Mouse (Mus musculus): ENCODE data around the gene Fam129a.
A peak's percentile ranks its signal among the peaks of the same experiment; 100 is the strongest.

Gene Fam129a

DNA sequence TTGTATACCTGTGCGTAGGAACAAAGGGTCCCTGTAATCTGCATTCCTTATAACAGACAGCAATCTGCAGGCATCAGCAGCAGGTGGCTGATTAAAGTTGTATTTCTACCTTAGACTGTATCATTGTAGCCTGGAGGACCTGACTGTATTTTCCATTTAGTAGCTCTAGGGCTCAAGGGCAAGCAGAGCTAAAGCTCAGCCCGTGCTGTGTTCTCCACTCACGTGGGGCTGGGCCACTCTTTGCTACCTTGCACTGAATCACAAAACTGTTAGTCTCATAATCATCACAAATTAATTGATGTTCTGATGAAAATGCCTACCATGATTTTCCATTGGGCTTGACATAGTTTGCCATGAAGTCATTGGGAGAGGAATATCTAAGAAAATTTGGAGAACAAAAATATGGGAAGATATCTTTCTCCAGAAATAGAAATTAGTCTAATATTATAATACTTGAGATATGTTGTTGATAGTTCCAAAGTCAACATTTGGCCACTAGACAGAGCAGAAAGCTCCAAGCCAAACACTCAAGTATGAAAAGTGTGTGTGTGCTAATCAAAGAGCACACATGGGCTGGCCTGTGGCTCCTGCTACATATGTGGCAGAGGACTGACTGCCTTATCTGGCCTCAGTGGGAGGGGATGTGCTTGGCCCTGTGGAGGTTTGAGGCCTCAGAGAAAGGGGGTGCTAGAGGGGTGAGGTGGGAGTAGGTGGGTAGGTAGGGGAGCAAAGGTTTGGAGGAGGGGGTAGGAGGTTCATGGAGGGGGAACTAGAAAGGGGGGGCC is 53.6 kb downstream of the Fam129a start:
- DNase-seq (ENCODE audit: low spot score in 2 of 2) = no peak

- no peak for DNase-seq (ENCODE audit: low spot score in 2 of 2)
Measured at GRCm38 (mm10) chr1:151625260-151625659, 54.3 kb downstream of the Fam129a start.

DNA sequence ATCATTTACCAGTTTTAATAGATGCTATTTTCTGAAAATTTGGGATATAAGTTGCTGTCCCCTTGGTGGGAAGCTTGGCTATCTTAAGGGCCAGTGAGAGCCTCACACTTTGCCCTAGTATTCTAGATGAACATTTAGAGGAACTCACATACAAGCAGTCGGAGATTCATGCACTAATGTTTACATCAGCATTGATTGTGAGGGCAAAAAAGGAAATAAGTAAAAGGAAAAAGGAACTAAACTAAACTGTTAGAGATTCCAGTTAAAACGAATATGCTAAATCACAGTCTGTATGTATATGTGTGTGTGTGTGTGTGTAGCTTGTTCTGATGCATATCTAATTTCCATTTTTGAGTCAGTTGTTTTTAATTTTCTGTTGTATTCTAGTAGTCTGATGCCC is 54.7 kb downstream of the Fam129a start:
- no peak for DNase-seq (ENCODE audit: low spot score in 2 of 2)

DNA sequence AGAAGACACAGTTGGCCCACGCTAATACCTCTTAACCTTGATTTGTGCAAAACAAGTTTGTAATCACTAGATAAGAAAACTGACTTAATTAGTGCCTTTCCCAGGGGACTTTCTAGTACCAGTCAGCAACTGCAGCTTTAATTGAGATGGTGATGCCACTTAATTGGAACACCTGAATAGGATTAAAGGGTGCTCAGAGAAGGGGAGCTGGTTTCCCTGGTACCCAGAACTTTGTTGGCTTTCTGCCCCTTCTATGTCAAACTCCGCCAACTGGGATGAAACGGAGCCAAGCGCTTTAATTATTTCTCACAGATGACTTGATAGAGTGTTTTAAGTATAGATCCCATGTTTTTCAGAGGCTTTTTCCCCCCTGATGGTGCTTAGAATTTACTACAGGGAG is 55.6 kb downstream of the Fam129a start:
- DNase-seq (ENCODE audit: low spot score in 2 of 2) = peak in 1 of 2 experiments; percentile 28

GRCm38 (mm10) chr1:151627141-151627540 is 56.2 kb downstream of the Fam129a start:
- DNase-seq (ENCODE audit: low spot score in 2 of 2) = no peak

GRCm38 (mm10) chr1:151629591-151630250 is 58.7 kb downstream of the Fam129a start:
- no peak for DNase-seq (ENCODE audit: low spot score in 2 of 2)

GRCm38 (mm10) chr1:151630251-151630628 is 59.3 kb downstream of the Fam129a start:
- DNase-seq (ENCODE audit: low spot score in 2 of 2) = no peak

DNA sequence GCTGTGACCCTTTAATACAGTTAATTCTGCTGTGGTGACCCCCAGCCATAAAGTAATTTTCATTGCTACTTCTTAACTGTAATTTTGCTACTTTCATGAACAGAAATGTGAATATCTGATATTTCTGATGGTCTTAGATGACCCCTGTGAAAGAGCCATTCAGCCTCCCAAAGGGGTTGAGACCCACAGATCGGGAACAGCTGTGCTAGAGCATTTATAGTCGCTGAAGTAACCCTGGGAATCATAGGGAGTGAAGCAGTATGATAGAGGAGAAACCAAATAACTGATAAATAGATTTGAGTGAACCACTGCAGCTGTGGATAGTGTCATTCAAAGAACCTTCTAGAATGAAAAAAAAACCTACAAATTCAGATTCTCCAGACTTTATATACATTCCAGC is 60.1 kb downstream of the Fam129a start:
- DNase-seq (ENCODE audit: low spot score in 2 of 2) = no peak

DNA sequence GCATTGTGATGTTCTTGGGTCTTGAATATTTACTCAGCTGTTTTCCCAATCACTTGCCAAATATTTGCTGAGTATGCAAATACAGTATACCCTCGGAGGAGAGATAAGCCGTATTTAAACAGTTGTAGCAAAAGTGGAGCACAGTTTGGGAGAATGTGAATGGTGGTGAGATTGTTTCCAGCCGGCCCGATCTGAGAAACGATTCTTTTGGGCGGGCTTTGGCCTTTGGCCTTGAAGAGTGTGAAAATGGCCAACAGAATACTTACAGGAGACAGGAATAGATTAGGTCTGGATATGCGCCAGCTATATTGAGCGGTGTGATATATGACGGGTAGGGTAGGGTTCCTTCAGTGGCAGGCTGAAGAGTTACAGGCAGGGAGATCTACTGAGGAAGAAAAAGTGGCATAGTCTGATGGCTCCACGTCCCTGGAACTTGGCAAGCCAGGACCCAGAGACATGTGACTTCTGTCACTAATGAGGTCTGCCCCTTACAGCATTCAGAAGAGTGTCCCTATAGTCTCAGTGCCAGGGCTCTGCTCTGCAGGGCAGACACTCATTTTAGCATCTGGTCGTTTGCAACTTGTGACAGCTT is 60.8 kb downstream of the Fam129a start:
- DNase-seq (ENCODE audit: low spot score in 2 of 2) = peak in 1 of 2 experiments; percentile 27

GRCm38 (mm10) chr1:151632567-151633356 is 61.8 kb downstream of the Fam129a start:
- no peak for DNase-seq (ENCODE audit: low spot score in 2 of 2)

DNA sequence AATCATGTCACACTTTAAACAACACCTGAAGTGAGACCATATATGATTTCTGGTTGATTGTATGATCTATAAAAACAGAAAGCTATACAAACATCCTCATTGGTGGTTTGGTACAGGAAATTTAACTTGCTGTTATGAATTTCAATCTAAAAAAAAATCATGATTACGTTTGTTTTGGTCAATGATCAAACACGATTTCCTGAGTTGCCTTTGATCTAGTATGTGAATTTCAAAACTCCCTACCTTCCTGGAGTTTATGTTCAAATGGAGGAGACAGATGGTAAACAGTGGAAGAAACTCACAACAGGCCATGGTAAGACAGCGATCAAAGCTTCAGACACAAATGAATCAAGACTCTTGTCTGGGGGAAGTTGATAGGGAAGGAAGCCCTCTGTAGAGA is 65.7 kb downstream of the Fam129a start:
- DNase-seq (ENCODE audit: low spot score in 2 of 2) = no peak

- no peak for DNase-seq (ENCODE audit: low spot score in 2 of 2)
Measured at GRCm38 (mm10) chr1:151637351-151637922, 66.5 kb downstream of the Fam129a start.

DNA sequence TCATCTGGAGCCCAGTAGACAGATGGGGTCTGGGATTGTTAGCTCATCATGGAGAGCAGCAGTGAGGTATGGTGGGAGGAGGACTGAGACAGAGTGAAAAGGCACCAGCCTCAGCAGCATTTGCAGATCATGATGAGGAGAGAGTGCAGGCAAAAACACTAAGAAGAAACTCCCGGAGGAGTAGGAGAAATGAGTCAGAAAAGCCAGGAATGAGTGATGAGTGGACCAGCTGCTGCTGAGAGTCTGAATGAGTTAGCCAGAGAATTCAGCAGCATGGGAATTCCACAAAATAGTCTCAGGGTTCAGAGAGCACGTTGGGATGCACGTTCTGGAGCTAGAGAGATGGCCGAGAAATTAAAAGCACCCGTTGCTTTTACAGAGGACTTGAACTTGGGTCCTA is 67.4 kb downstream of the Fam129a start:
- DNase-seq (ENCODE audit: low spot score in 2 of 2) = no peak

GRCm38 (mm10) chr1:151638770-151639169 is 67.8 kb downstream of the Fam129a start:
- DNase-seq (ENCODE audit: low spot score in 2 of 2) = no peak

- DNase-seq (ENCODE audit: low spot score in 2 of 2) = no peak
Measured at GRCm38 (mm10) chr1:151646380-151646779, 75.4 kb downstream of the Fam129a start.

- no peak for DNase-seq (ENCODE audit: low spot score in 2 of 2)
Measured at GRCm38 (mm10) chr1:151648099-151648498, 77.1 kb downstream of the Fam129a start.

DNA sequence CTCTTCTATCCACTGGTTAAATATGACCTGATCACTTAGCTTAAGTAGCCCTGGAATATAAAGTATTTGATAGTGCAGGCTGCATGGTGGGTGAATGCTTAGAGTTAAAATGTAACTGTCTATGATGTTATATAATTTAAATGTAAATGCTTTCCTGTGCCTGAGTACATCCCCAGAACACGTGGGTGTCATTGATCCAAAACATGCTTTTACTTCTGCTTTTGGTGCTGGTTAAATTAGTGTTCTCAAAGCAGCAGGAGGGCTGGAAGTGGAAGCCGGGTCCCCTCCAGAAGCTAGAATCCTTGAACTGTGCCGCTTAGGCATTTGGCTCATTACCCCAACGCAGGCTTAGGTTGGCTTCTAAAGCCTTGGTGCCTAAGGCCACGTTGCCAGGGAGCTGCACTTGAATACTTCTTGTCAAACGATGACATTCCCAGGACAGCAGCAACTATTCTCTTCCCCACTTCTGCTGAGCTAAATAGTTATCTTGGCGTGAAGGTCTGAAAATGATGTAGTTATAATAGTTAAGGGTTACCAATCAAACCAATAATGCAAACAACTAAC is 86.1 kb downstream of the Fam129a start:
- no peak for DNase-seq (ENCODE audit: low spot score in 2 of 2)

DNA sequence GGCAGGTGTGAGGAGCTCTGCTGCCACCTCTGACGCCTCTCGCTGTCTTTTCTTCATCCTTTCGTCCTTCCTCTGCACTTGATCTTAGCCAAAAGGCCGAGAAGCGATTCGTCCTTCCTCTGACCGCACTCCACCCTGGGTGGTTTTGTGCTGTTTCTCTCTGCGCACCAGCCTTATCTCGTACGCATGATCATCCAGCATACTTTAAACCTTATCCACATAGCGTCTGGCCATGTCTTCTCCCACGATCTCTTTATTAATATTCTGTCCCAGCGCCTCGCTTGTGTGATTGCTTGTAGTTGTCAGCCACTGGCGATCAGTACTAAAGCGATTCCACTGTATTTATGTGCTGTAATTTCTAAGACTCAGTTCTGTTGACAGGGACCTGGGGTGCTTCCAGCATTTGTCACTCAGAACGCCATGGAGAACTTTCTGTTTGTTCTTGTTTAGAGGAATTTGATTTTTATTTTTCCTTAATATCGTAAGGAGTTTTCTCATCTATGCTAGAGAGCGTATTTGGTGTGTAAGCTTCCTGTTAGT is 87.4 kb downstream of the Fam129a start:
- no peak for DNase-seq (ENCODE audit: low spot score in 2 of 2)

- no peak for DNase-seq (ENCODE audit: low spot score in 2 of 2)
Measured at GRCm38 (mm10) chr1:151659636-151660035, 88.7 kb downstream of the Fam129a start.

- DNase-seq (ENCODE audit: low spot score in 2 of 2) = no peak
Measured at GRCm38 (mm10) chr1:151660251-151660650, 89.3 kb downstream of the Fam129a start.

DNA sequence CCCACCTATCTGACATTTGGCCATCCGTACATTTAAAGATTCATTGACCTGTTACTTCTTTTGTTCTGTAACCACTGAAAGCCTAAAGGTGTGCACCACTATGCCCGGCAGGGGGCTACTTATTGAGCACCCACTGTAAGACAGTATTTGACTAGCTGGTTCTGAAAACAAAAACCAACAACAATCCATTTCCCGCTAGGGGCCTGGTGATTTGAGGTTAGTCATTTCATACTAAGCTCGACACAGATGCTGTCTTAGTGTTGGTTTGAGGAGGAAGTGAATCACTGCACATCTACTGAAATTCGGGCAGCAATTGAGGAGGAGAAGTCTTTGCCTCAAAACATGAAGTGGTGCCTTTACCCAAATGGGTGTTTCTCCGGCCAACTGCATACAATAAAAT is 89.9 kb downstream of the Fam129a start:
- DNase-seq (ENCODE audit: low spot score in 2 of 2) = no peak
